Mouse (Mus musculus) brain, embryonic 14.5 days (tissue): Measurements from ENCODE around the gene Hnrnpul2.

Experiments used
- CTCF ChIP-seq: fragments of 200-500 bp; IDR thresholded peaks from 2 replicates; pipeline ENCODE4 v1.5.1; 2012; ENCODE audit warnings: inconsistent platforms, mild to moderate bottlenecking, moderate library complexity, borderline replicate concordance; ENCODE audit not compliant: insufficient read depth, insufficient read length; ENCODE audit errors: extremely low read depth
- POLR2A ChIP-seq: fragments of 200-500 bp; IDR thresholded peaks from 2 replicates; pipeline ENCODE4 v1.6.1; 2012; ENCODE audit warnings: mild to moderate bottlenecking, inconsistent platforms, borderline replicate concordance; ENCODE audit not compliant: poor library complexity, insufficient read depth, insufficient read length, severe bottlenecking; ENCODE audit errors: extremely low read depth

GRCm38 (mm10) chr19:8803879-8804660, 15.7 kb upstream of the Hnrnpul2 start:
- TF ChIP-seq CTCF = no peak
- TF ChIP-seq POLR2A = no peak
